Mouse (Mus musculus): Measurements from ENCODE around the gene Cmah.

DNA sequence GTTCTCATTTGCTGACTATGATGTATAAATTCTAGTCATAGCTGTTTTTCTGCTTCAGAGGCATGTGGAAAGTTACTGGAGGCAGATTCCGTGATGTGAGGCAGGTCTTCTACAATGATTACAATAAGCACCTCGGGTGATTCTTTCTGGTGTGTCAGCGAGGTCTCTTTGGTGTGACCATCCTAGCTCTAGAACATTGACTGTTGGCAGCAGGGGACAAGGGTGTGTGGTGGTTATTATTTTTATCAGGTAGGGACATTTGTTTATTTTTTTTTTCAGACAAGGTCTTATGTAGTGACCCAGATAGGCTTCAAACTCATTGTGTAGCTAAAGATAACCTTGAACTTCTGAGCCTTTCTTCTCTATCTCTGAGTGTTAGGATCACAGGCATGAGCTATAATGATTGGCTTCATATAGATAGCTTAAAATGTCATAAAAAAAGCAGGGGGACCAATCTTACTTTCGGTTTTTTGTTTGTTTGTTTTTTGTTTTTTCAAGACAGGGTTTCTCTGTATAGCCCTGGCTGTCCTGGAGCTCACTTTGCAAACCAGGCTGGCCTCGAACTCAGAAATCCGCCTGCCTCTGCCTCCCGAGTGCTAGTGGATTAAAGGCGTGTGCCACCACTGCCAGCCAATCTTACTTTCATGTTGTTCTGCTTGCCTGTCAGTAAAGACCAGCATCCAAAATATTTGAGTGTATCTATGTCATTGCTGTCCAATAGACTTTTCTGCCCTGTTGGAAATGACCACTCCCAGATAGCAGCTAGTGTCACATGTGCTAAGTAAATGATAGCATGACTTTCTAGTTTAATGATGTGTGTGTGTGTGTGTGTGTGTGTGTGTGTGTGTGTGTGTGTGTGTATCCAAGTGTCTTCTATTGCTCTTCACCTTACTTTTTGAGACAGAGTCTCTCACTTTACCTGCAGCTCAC is 15.9 kb upstream of the Cmah start:
- no peak for TF ChIP-seq E2F4 (IDR thresholded peaks at IDR 0.05; ENCODE audit: borderline replicate concordance, low read depth, low read length)
- TF ChIP-seq ZMIZ1 (IDR thresholded peaks at IDR 0.05; ENCODE audit: low read depth, low read length) = no peak
